Mouse (Mus musculus) splenic B cell, adult 2 months (primary cell): Measurements from ENCODE around the gene Col12a1.
A peak's percentile ranks its signal among the peaks of the same experiment; 100 is the strongest.

Experiments
- DNase-seq: peaks from one replicate; pipeline ENCODE4 v3.0.0-alpha.2; 2011; ENCODE audit warnings: low read depth, low spot score
- H3K27me3 ChIP-seq: 2 replicates; pipeline ENCODE4 v1.6.1; 2012; ENCODE audit warnings: mild to moderate bottlenecking, low read length, moderate library complexity, mixed read lengths; ENCODE audit not compliant: control insufficient read depth, poor library complexity, insufficient read depth, severe bottlenecking
- H3K36me3 ChIP-seq: 2 replicates; pipeline ENCODE4 v1.6.1; 2012; ENCODE audit warnings: mild to moderate bottlenecking, low read length, moderate library complexity, mixed read lengths; ENCODE audit not compliant: control insufficient read depth, poor library complexity, insufficient read depth, severe bottlenecking

The Col12a1 gene

DNA sequence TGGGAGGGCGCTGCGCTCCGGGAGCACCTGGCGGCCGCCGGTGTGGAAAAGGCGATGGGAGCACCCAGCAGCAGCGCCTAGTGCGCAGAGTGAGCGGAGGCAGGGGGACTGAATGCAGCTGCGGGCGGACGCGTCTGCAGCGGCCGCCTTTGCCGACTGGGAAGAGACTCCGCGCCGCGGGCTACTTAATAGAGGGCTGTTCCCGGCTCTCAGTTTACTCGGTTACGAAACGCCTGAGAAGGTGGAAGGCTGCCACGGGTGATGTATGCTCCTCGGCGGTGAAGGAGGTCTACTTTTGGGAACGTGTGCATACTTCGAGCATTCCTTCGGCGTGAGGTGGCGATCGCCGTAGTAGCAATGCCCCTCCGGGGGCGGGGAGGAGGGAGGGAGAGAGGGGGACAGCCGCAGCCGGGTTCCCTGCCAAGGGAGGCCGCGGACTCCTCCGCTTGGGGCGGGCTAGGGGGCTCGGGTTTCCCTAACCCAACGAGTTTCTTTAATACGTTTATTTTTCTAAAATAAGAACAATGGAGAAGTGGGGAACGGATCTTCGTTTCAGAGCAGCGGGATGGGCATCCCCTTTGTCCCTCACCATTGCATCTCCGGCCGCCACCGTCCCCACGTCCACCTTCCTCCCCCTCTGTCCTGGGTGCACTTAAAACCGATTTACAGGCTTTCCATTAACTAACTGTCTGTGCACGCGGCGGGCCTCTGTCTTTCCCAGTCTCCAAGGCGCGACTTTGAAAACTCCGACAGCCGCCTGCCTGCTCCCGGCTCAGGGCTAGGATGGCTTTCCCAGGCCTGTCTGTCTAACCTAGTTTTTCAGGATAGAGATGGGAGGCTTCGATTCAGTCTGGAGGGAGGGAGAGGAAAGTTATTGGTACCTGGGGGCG is at the start of gene Col12a1:
Col12a1 (minus strand) TSS at position 351 of the 890 bp plus-strand sequence.
- Histone ChIP-seq H3K27me3 (peaks cover 2% of the 10 kb centered on the region; the same call in 1 of the 2 replicates), H3K36me3 (no peaks in the 10 kb centered on the region)
- peak; percentile 21 for DNase-seq

DNA sequence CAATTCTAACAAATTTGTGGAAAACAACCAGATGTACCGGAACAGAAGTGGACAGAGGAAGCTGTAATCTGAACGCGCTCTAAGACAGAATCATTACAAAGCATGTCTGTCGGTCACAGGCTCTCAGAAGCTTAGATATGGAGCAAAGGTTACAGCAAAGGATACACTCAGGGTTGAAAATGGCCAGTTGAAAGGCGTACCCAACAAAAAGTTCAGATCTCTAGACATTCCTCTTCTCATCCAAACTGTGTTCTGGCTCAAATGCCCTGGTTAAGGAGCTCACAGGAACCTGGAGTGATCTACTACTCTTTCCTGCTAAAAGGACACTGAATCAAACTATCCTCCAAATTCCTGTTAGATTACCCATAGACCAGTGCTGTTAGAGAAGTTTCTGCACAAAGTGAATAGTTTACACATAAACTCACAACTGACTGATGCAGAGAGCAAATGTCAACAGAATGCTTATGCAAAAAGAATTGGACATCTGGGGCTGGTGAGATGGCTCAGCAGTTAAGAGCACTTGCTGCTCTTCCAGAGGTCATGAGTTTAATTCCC is 48.4 kb upstream of the Col12a1 start:
- DNase-seq: no peak
- Histone ChIP-seq H3K27me3 (no peaks in the 10 kb centered on the region), H3K36me3 (no peaks in the 10 kb centered on the region)

GRCm38 (mm10) chr9:79765329-79765728 is 46.7 kb upstream of the Col12a1 start:
- no peaks in the 10 kb centered on the region for H3K36me3 ChIP-seq
- DNase-seq: no peak

DNA sequence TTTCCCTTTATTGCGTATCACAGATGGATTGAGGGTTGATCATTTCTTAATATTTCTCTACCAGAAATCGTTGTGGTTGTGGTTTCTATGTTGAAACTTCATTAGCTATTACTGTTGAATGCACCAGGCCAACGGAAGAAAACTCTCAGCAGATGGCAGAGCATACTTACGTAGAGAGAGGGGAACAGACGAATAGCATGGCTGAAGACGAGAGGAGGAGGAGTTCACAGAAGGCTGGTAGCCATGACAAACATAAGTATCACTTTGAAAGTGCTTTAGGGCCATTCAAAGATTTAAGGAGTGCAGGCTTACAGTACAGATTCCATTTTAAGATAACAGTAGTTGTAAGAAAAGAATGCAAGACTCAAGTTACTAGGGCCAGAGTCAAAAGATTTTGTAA is 43.9 kb upstream of the Col12a1 start:
- DNase-seq: no peak
- H3K27me3 ChIP-seq: no peaks in the 10 kb centered on the region
- no peaks in the 10 kb centered on the region for H3K36me3 ChIP-seq

More at GRCm38 (mm10) chr9:79765329-79765728, 46.7 kb upstream of the Col12a1 start:
- no peaks in the 10 kb centered on the region for H3K27me3 ChIP-seq

DNA sequence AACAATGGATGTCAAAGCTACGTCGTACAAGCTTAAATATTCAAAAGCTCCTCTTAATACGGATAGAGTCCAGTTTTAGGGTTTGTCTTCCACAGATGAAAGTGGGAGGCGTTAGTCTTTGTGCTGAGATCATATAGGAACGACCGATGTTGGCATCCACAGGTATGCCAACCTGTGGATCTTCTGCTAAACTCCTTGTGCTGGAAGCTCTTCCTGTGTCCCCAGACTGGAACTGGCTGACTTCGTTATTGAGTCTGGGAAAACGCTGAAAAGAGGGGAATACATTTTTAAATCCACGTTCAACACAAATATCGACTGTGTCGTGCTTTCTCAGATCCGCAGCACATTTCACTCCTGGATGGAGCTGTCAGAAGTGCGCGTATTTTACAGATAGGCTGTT is 41.4 kb upstream of the Col12a1 start:
- Histone ChIP-seq H3K36me3 (no peaks in the 10 kb centered on the region), H3K27me3 (no peaks in the 10 kb centered on the region)
- DNase-seq: no peak

- Histone ChIP-seq H3K27me3 (no peaks in the 10 kb centered on the region), H3K36me3 (no peaks in the 10 kb centered on the region)
- peak; percentile 97 for DNase-seq
These were observed 40.9 kb upstream of the Col12a1 start, which contains the start of gene Cox7a2 for GRCm38 (mm10) chr9:79759385-79760005. Cox7a2 (minus strand) TSS chr9:79759878.

DNA sequence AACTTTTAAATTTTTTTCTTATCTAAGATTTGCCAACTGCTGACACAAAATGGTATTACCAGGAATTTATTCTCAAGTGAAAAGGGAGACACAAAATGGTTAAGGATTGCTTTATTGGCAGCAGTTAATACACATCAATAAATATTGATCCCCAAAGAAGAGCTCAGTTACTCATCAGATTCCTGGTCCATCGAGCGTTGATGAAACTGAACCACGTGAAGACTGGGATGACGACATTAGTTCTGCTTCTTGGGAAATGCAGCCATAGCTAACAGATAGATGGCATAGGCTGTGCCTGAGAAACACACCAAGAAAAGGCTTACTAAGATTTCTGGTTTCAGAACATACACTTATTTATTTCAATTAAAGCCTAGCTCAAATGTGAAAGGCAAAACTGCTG is 36.7 kb upstream of the Col12a1 start:
- no peaks in the 10 kb centered on the region for H3K27me3 ChIP-seq
- H3K36me3 ChIP-seq: no peaks in the 10 kb centered on the region
- no peak for DNase-seq

DNA sequence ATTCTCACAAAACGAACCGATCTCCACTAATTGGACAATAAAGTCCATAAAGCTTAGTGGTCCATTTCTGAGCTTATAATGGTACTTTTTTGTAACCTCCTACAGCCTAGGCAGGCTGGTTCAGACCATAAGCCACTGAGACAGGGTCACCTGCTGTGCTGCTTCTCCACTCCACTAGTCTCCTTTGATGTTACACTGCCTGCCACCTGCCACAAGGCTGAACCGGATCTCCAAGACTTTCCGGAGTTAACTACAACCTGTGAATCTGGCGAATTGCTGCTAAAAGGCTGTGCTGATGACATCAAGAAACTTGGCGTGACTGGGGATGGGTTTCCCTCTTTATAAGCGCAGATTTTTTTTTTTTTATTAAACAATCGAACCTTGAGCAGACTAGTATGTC is 33.2 kb upstream of the Col12a1 start:
- H3K27me3 ChIP-seq: no peaks in the 10 kb centered on the region
- H3K36me3 ChIP-seq: no peaks in the 10 kb centered on the region; the same call in 1 of the 2 replicates
- no peak for DNase-seq

- DNase-seq: no peak
- no peaks in the 10 kb centered on the region for H3K27me3 ChIP-seq
- H3K36me3 ChIP-seq: no peaks in the 10 kb centered on the region; the same call in 1 of the 2 replicates
These were observed 32.1 kb upstream of the Col12a1 start for GRCm38 (mm10) chr9:79750709-79751108.

GRCm38 (mm10) chr9:79745036-79745435 is 26.4 kb upstream of the Col12a1 start:
- DNase-seq: no peak
- Histone ChIP-seq H3K27me3 (no peaks in the 10 kb centered on the region), H3K36me3 (no peaks in the 10 kb centered on the region; the same call in 1 of the 2 replicates)

DNA sequence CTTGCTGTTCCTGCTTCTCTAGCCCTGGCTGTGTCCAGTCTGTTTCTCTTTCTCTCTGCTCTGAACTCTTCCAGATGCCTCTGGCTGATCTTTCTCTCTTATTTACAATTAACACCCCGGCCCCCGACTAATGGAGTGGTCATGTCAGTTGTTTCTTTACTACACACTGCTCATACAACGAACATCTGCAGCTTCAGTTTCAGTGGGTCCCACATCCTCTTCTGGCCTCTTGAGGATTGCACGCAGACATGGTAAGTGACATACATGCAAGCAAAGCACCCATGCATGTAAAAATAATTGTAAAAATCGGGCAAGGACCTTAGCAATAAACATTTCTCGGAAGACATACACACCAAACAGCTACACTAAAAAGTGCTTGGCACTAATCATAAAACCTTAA is 17.0 kb upstream of the Col12a1 start:
- H3K27me3 ChIP-seq: no peaks in the 10 kb centered on the region
- H3K36me3 ChIP-seq: no peaks in the 10 kb centered on the region
- DNase-seq: peak; percentile 68

DNA sequence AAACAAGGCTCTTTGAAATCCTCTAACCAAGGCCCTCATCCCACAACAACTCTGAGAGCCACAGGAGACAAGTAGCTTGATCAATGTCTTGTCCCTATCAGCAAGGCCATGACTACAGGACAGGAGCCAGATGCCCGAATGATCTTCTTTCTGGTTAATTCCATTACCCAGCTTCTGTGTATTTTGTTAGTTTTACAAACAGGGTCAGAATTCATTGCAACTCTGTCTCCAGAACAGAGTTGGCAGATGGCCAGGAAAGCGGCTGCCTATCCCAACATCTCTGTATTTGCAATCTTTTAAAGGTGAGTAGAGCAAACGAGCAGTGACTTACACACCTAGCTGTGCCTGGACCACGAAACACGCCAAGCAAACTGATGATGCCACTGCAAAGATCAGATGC is 11.7 kb upstream of the Col12a1 start:
- Histone ChIP-seq H3K36me3 (no peaks in the 10 kb centered on the region), H3K27me3 (no peaks in the 10 kb centered on the region)
- no peak for DNase-seq

GRCm38 (mm10) chr9:79723090-79723489 is 4.5 kb upstream of the Col12a1 start:
- DNase-seq: peak; percentile 64
- H3K36me3 ChIP-seq: no peaks in the 10 kb centered on the region
- H3K27me3 ChIP-seq: peaks cover 2% of the 10 kb centered on the region; the same call in 1 of the 2 replicates

- H3K36me3 ChIP-seq: no peaks in the 10 kb centered on the region
- peaks cover 2% of the 10 kb centered on the region; the same call in 1 of the 2 replicates for H3K27me3 ChIP-seq
- DNase-seq: peak; percentile 18
These were observed 2.4 kb upstream of the Col12a1 start for GRCm38 (mm10) chr9:79721056-79721455.

DNA sequence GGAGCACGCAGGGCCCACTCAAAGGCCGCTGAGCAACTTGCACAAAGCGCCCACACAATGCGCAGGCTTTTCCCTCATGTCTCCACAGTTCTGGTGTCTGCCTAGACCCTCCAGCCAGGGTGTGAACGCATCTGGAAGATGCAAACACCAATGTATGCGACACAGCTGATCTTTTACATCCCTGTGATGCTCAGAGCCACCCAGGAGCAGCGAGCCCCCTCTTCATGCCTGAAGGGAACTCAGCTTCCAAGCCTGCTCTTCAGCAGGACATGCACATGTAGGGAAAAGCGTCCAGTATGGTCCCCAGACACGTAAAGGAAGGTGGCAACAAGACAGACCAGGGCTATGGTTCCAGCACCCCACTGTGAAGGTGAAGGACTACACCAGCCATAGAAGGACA is 1.5 kb upstream of the Col12a1 start:
- H3K36me3 ChIP-seq: no peaks in the 10 kb centered on the region
- peaks cover 2% of the 10 kb centered on the region; the same call in 1 of the 2 replicates for H3K27me3 ChIP-seq
- no peak for DNase-seq
